Comparison of ENCODE assay signal across 15 mouse cellular contexts in the genomic region with DNA sequence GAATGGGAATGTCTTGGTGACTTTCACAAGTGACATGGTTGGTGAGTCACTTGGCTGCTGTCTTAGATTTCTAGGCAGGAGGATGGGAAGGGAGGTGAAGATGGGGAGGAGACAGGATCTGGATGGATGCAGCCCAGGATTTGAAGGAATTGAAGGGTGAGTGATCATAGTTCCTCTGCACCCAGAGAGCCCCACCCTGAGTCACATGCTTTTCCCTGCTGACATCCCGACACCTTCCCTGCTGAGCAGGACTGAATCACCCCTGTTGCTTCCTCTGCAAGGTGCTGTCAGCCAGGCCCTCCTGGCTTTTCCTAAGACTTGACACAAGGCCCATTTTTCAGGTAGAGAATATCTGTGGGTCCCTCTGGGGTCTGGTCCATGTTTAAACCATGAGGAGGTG.
"Had no signal": no experiment of that assay in that cellular context is flagged by ENCODE, and none has a peak within 500 bp of the region (broad histone marks: within the 10 kb centered on the region; RNA-seq: fewer than 3 reads in every experiment).

No protein-coding gene starts in this region.

- DNase-seq: kidney, adult 2 months; kidney, postnatal 10 days; kidney, postnatal 36 days; layer of hippocampus, postnatal 36 days; left cerebral cortex, postnatal 4 days; liver, postnatal 0 days; lung, embryonic 14.5 days; retina, postnatal 1 day; right cerebral cortex, postnatal 25 days; thymus, adult 2 months; thymus, postnatal 14 days; thymus, postnatal 4 days had no signal

- ATAC-seq: liver, postnatal 0 days; lung, postnatal 0 days; midbrain, embryonic 13.5 days; midbrain, embryonic 16.5 days had no signal
